19 mouse cellular contexts compared by ENCODE assay signal in the genomic region with DNA sequence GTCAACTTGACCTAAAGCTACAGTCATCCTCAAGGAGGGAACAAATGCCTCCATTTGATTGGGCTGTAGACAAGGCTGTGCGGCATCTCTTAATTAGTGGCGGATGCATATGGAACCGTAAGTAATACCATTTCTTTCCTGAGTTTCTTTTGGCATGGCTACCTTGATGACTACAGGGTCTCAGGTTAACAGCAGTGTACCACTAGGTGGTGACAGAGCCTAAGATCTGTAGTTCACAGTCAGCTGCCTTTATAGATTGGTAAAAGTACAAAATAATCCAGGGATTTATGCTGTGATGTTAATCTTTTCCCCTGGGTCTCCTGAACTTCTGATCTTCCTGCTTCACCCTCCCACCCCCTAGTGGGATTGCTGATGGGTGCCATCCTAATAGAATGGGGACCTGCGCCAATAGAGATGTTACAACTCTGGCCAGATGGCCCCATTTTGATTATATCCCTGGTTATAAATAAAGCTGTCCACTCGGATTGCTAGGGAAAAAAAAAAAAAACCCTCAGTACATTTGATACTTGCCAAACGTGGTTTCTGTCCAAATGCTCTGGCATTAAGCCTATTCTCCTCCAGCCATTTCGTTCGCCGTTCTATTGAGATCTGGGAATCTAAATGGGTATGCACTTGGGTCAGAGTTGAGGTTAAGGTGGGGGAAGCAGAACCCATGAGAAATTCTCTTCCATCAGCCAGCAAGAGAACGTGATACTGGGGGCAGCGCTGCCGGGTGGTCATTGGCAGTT. TPM values are rescaled to one million over a fixed set of nuclear protein-coding genes. Genes with fewer than 3 reads are reported as not detected.
DNase-seq lines count a peak whose midpoint lies in the region; ATAC-seq and TF ChIP-seq lines count a peak whose summit lies in the region.
"Had no signal": no experiment of that assay in that cellular context is flagged by ENCODE, and none has a peak within 500 bp of the region (broad histone marks: within the 10 kb centered on the region; RNA-seq: fewer than 3 reads in every experiment).

No protein-coding gene starts in this region.

- POLR2A ChIA-PET in Patski (lab: Charles Lee): no interaction called here

- no peaks in the 10 kb centered on the region for H3K4me1 ChIP-seq in hindbrain, postnatal 0 days (ENCODE audit: insufficient read depth, low read length)
- no peaks in the 10 kb centered on the region for H3K4me1 ChIP-seq in hindbrain, embryonic 10.5 days (replicated peaks)
- H3K4me1 ChIP-seq in midbrain, postnatal 0 days (ENCODE audit: insufficient read depth, low read length): no peaks in the 10 kb centered on the region
- no peaks in the 10 kb centered on the region for H3K4me1 ChIP-seq in midbrain, embryonic 13.5 days (replicated peaks)
- H3K4me1 ChIP-seq in hindbrain, embryonic 13.5 days (replicated peaks): no peaks in the 10 kb centered on the region
- H3K4me1 ChIP-seq: midbrain, embryonic 10.5 days; neural tube, embryonic 13.5 days had no signal

- H3K36me3 ChIP-seq in hindbrain, postnatal 0 days (ENCODE audit: insufficient read depth, low read length): no peaks in the 10 kb centered on the region
- H3K36me3 ChIP-seq in hindbrain, embryonic 10.5 days: no peaks in the 10 kb centered on the region
- H3K36me3 ChIP-seq in midbrain, postnatal 0 days (ENCODE audit: insufficient read depth, low read length): no peaks in the 10 kb centered on the region
- H3K36me3 ChIP-seq in midbrain, embryonic 13.5 days: no peaks in the 10 kb centered on the region
- no peaks in the 10 kb centered on the region for H3K36me3 ChIP-seq in hindbrain, embryonic 13.5 days
- H3K36me3 ChIP-seq: midbrain, embryonic 10.5 days; neural tube, embryonic 13.5 days had no signal

- peak; percentile 28 for DNase-seq in hindbrain, postnatal 0 days (ENCODE audit: low spot score)
- no peak for DNase-seq in hindbrain, embryonic 10.5 days (ENCODE audit: low spot score)
- DNase-seq in midbrain, postnatal 0 days (ENCODE audit: low spot score): peak; percentile 10
- no peak for DNase-seq in Patski (ENCODE audit: low read depth, low spot score)
- no peak for DNase-seq in testis, postnatal 14 days (ENCODE audit: low spot score)
- DNase-seq: kidney, adult 9 months; left cerebral cortex, postnatal 4 days; right cerebral cortex, adult 18-20 months; thymus, adult 2 months had no signal

- H3K9ac ChIP-seq in hindbrain, postnatal 0 days (replicated peaks; ENCODE audit: low read length): no peak overlapping the region
- no peak overlapping the region for H3K9ac ChIP-seq in midbrain, postnatal 0 days (replicated peaks; ENCODE audit: low read length, poor library complexity, severe bottlenecking)
- no peak overlapping the region for H3K9ac ChIP-seq in midbrain, embryonic 13.5 days (replicated peaks)
- H3K9ac ChIP-seq in hindbrain, embryonic 13.5 days: no peak overlapping the region
- H3K9ac ChIP-seq: hindbrain, embryonic 14.5 days; neural tube, embryonic 13.5 days had no signal

- no peak overlapping the region for H3K27ac ChIP-seq in hindbrain, postnatal 0 days
- no peak overlapping the region for H3K27ac ChIP-seq in hindbrain, embryonic 10.5 days
- H3K27ac ChIP-seq in midbrain, postnatal 0 days (ENCODE audit: low read depth, low read length): no peak overlapping the region
- H3K27ac ChIP-seq in midbrain, embryonic 13.5 days: no peak overlapping the region
- H3K27ac ChIP-seq in hindbrain, embryonic 13.5 days: no peak overlapping the region
- H3K27ac ChIP-seq: hindbrain, embryonic 14.5 days; midbrain, embryonic 10.5 days; neural tube, embryonic 13.5 days had no signal

- no peak overlapping the region for H3K4me3 ChIP-seq in hindbrain, postnatal 0 days (ENCODE audit: low read length)
- no peak overlapping the region for H3K4me3 ChIP-seq in hindbrain, embryonic 10.5 days
- H3K4me3 ChIP-seq in midbrain, postnatal 0 days (ENCODE audit: low read depth, low read length): no peak overlapping the region
- no peak overlapping the region for H3K4me3 ChIP-seq in midbrain, embryonic 13.5 days (replicated peaks)
- H3K4me3 ChIP-seq in hindbrain, embryonic 13.5 days: no peak overlapping the region
- H3K4me3 ChIP-seq: erythroblast, embryonic 14.5 days; midbrain, embryonic 10.5 days; neural tube, embryonic 13.5 days had no signal

- no peak overlapping the region for H3K4me2 ChIP-seq in hindbrain, postnatal 0 days (ENCODE audit: low read depth, low read length)
- no peak overlapping the region for H3K4me2 ChIP-seq in midbrain, postnatal 0 days (ENCODE audit: low read depth, low read length, poor library complexity, severe bottlenecking)
- H3K4me2 ChIP-seq in midbrain, embryonic 13.5 days (replicated peaks): no peak overlapping the region
- H3K4me2 ChIP-seq in hindbrain, embryonic 13.5 days: no peak overlapping the region
- H3K4me2 ChIP-seq: heart, embryonic 11.5 days; hindbrain, embryonic 14.5 days; neural tube, embryonic 13.5 days had no signal

- CTCF ChIA-PET in Patski (lab: Charles Lee): no interaction called here

- ATAC-seq in hindbrain, postnatal 0 days: no peak
- ATAC-seq in midbrain, postnatal 0 days (ENCODE audit: low FRiP score): no peak
- ATAC-seq in midbrain, embryonic 13.5 days: no peak
- no peak for ATAC-seq in Patski
- ATAC-seq in hematopoietic stem cell, adult 5-6 weeks (replicated peaks in 1 of 2; ENCODE audit: insufficient read depth in 1 of 2, low FRiP score in 2 of 2, low TSS enrichment in 1 of 2, low read depth in 1 of 2, poor library complexity in 2 of 2, severe bottlenecking in 2 of 2): peak; percentile 54 to 63; a peak in 3 of 4 replicates
- ATAC-seq in hindbrain, embryonic 13.5 days (ENCODE audit: low FRiP score): no peak

- TF ChIP-seq CTCF in hindbrain, postnatal 0 days (IDR thresholded peaks at IDR 0.05; ENCODE audit: low read depth): peak; percentile 40; the same call in 1 of the 2 replicates
- peak; percentile 55 for TF ChIP-seq CTCF in midbrain, postnatal 0 days (IDR thresholded peaks at IDR 0.05)
- peak; percentile 36 for TF ChIP-seq CTCF in Patski (IDR thresholded peaks at IDR 0.05)

- WGBS in hindbrain, postnatal 0 days: 65% methylated on average over 12 of the region's 12 CpGs
- 83% methylated on average over 12 of the region's 12 CpGs for WGBS in hindbrain, embryonic 10.5 days
- 75% methylated on average over 12 of the region's 12 CpGs for WGBS in midbrain, postnatal 0 days
- WGBS in midbrain, embryonic 13.5 days: 82% methylated on average over 12 of the region's 12 CpGs
- WGBS in hindbrain, embryonic 13.5 days: 81% methylated on average over 12 of the region's 12 CpGs

- no peaks in the 10 kb centered on the region for H3K27me3 ChIP-seq in hindbrain, postnatal 0 days (ENCODE audit: insufficient read depth, low read length)
- H3K27me3 ChIP-seq in hindbrain, embryonic 10.5 days (ENCODE audit: insufficient read depth, poor library complexity, severe bottlenecking): no peaks in the 10 kb centered on the region
- H3K27me3 ChIP-seq in midbrain, postnatal 0 days (ENCODE audit: insufficient read depth, low read length): no peaks in the 10 kb centered on the region
- H3K27me3 ChIP-seq in midbrain, embryonic 13.5 days: no peaks in the 10 kb centered on the region
- peaks cover 21% of the 10 kb centered on the region for H3K27me3 ChIP-seq in Patski
- H3K27me3 ChIP-seq in hindbrain, embryonic 13.5 days: no peaks in the 10 kb centered on the region
- H3K27me3 ChIP-seq: neural tube, embryonic 13.5 days had no signal

- H3K9me3 ChIP-seq in hindbrain, postnatal 0 days (ENCODE audit: low read length): no peaks in the 10 kb centered on the region
- H3K9me3 ChIP-seq in hindbrain, embryonic 10.5 days: no peaks in the 10 kb centered on the region
- no peaks in the 10 kb centered on the region for H3K9me3 ChIP-seq in midbrain, postnatal 0 days (ENCODE audit: low read length)
- H3K9me3 ChIP-seq in midbrain, embryonic 13.5 days: no peaks in the 10 kb centered on the region
- no peaks in the 10 kb centered on the region for H3K9me3 ChIP-seq in hindbrain, embryonic 13.5 days
- H3K9me3 ChIP-seq: midbrain, embryonic 10.5 days; neural tube, embryonic 13.5 days had no signal

- in situ Hi-C loops in Patski (cut with MboI; ENCODE audit: low pct_unique_long_range_greater_than_20kb): no loop called here

RNA-seq across cellular contexts. Expression of gene Rabl2, which starts 14.3 kb away (rescaled TPM):
- 42.2 and 62.1 TPM in 2 replicates for total RNA-seq in hindbrain, postnatal 0 days (2014; rRNA removed)
- polyA plus RNA-seq in hindbrain, postnatal 0 days (2015; fragmentation: Nextera tagmentation; extraction: Ambion mirVana): 59.1 and 66.6 TPM in 2 replicates
- polyA plus RNA-seq in hindbrain, embryonic 10.5 days (2016; fragmentation: Nextera tagmentation; extraction: Ambion mirVana): 76.7 and 88.1 TPM in 2 replicates
- 48.2 and 49.7 TPM in 2 replicates for total RNA-seq in midbrain, postnatal 0 days (2014; rRNA removed)
- polyA plus RNA-seq in midbrain, postnatal 0 days (2015; fragmentation: Nextera tagmentation; extraction: Ambion mirVana): 68.1 and 70.1 TPM in 2 replicates
- polyA plus RNA-seq in midbrain, embryonic 13.5 days (2015; fragmentation: Nextera tagmentation; extraction: Ambion mirVana): 70.8 and 80.3 TPM in 2 replicates
- polyA plus RNA-seq in Patski (2021): 41.4 TPM
- total RNA-seq in hematopoietic stem cell, adult 5-6 weeks (2017): 13.0 TPM in 2 replicates
- polyA plus RNA-seq in hindbrain, embryonic 13.5 days (2015; fragmentation: Nextera tagmentation; extraction: Ambion mirVana): 72.5 and 73.7 TPM in 2 replicates

RNA-seq across cellular contexts. Expression of gene Acr, which starts 37.9 kb away (rescaled TPM):
- total RNA-seq in hindbrain, postnatal 0 days (2014; rRNA removed): 2.4 and 3.3 TPM in 2 replicates
- 2.1 TPM in 2 replicates for polyA plus RNA-seq in hindbrain, postnatal 0 days (2015; fragmentation: Nextera tagmentation; extraction: Ambion mirVana)
- polyA plus RNA-seq in hindbrain, embryonic 10.5 days (2016; fragmentation: Nextera tagmentation; extraction: Ambion mirVana): 0.19 and 0.38 TPM in 2 replicates
- total RNA-seq in midbrain, postnatal 0 days (2014; rRNA removed): 1.7 and 3.5 TPM in 2 replicates
- polyA plus RNA-seq in midbrain, postnatal 0 days (2015; fragmentation: Nextera tagmentation; extraction: Ambion mirVana): 2.0 and 3.1 TPM in 2 replicates
- polyA plus RNA-seq in midbrain, embryonic 13.5 days (2015; fragmentation: Nextera tagmentation; extraction: Ambion mirVana): 2.5 and 2.6 TPM in 2 replicates
- not detected for polyA plus RNA-seq in Patski (2021)
- total RNA-seq in hematopoietic stem cell, adult 5-6 weeks (2017): 0.75 TPM in 1 of 2 replicates, not detected in the other
- 1.5 and 2.0 TPM in 2 replicates for polyA plus RNA-seq in hindbrain, embryonic 13.5 days (2015; fragmentation: Nextera tagmentation; extraction: Ambion mirVana)
- total RNA-seq: adrenal gland, adult 18-20 months; ES-E14 had no signal
- polyA plus RNA-seq: erythroblast, embryonic 14.5 days had no signal

Comparison
In these comparisons a context has a peak if more than half of its experiments do, and no peak if none do; other contexts are left out.
1. DNase-seq: peak in hindbrain, postnatal 0 days (single experiment) and midbrain, postnatal 0 days (single experiment); none in hindbrain, embryonic 10.5 days (single experiment), Patski (single experiment) and testis, postnatal 14 days (single experiment).
2. ATAC-seq: peak in hematopoietic stem cell, adult 5-6 weeks (2 of 2); none in hindbrain, postnatal 0 days (single experiment), midbrain, postnatal 0 days (single experiment), midbrain, embryonic 13.5 days (single experiment), Patski (single experiment) and hindbrain, embryonic 13.5 days (single experiment).
3. Peak in every context shown above with its lines, with median percentiles within 50 percentile points of each other: CTCF ChIP-seq.